Mouse (Mus musculus) adrenal gland, postnatal 25 days (tissue): Measurements from ENCODE around the gene Cdkal1. TPM values are rescaled to one million over a fixed set of nuclear protein-coding genes. Genes with fewer than 3 reads are reported as not detected.

Source experiments
- DNase-seq: peaks from one replicate; pipeline ENCODE4 v3.0.0; 2021; ENCODE audit warnings: mixed read lengths
- total RNA-seq: library from RNA; stranded (reverse); gene quantifications from 2 replicates; pipeline ENCODE4 v1.2.3, GENCODE M21; 2021

The Cdkal1 gene
- total RNA-seq, 1 experiment from 2014 or later, result 31.8 TPM

- no peak for DNase-seq
Measured at GRCm38 (mm10) chr13:29497286-29497685, 358.2 kb downstream of the Cdkal1 start.

GRCm38 (mm10) chr13:29490341-29490740, 365.1 kb downstream of the Cdkal1 start:
- no peak for DNase-seq

- no peak for DNase-seq
Measured at GRCm38 (mm10) chr13:29489476-29489875, 366.0 kb downstream of the Cdkal1 start.

GRCm38 (mm10) chr13:29486709-29487108, 368.8 kb downstream of the Cdkal1 start:
- no peak for DNase-seq

GRCm38 (mm10) chr13:29483950-29484349, 371.5 kb downstream of the Cdkal1 start:
- no peak for DNase-seq

GRCm38 (mm10) chr13:29482147-29482863, 373.2 kb downstream of the Cdkal1 start:
- DNase-seq, result no peak

GRCm38 (mm10) chr13:29476421-29476820, 379.1 kb downstream of the Cdkal1 start:
- no peak for DNase-seq

GRCm38 (mm10) chr13:29474301-29474700, 381.2 kb downstream of the Cdkal1 start:
- no peak for DNase-seq

GRCm38 (mm10) chr13:29473779-29474178, 381.7 kb downstream of the Cdkal1 start:
- DNase-seq, result no peak

- DNase-seq, result no peak
Measured at GRCm38 (mm10) chr13:29462271-29462670, 393.2 kb downstream of the Cdkal1 start.

GRCm38 (mm10) chr13:29460741-29461140, 394.7 kb downstream of the Cdkal1 start:
- DNase-seq, result no peak

- DNase-seq, result no peak
Measured at GRCm38 (mm10) chr13:29458385-29458784, 397.1 kb downstream of the Cdkal1 start.

- no peak for DNase-seq
Measured at GRCm38 (mm10) chr13:29437067-29437466, 418.4 kb downstream of the Cdkal1 start.

GRCm38 (mm10) chr13:29434726-29435125, 420.7 kb downstream of the Cdkal1 start:
- no peak for DNase-seq

- DNase-seq, result no peak
Measured at GRCm38 (mm10) chr13:29430919-29431318, 424.6 kb downstream of the Cdkal1 start.

GRCm38 (mm10) chr13:29429877-29430276, 425.6 kb downstream of the Cdkal1 start:
- DNase-seq, result no peak

GRCm38 (mm10) chr13:29429196-29429595, 426.3 kb downstream of the Cdkal1 start:
- no peak for DNase-seq

GRCm38 (mm10) chr13:29416450-29417136, 438.9 kb downstream of the Cdkal1 start:
- no peak for DNase-seq

- DNase-seq, result no peak
Measured at GRCm38 (mm10) chr13:29415967-29416366, 439.5 kb downstream of the Cdkal1 start.

- no peak for DNase-seq
Measured at GRCm38 (mm10) chr13:29414878-29415277, 440.6 kb downstream of the Cdkal1 start.

GRCm38 (mm10) chr13:29414470-29414869, 441.0 kb downstream of the Cdkal1 start:
- DNase-seq, result no peak

- no peak for DNase-seq
Measured at GRCm38 (mm10) chr13:29411176-29411575, 444.3 kb downstream of the Cdkal1 start.

GRCm38 (mm10) chr13:29407619-29408018, 447.9 kb downstream of the Cdkal1 start:
- DNase-seq, result no peak

- no peak for DNase-seq
Measured at GRCm38 (mm10) chr13:29405316-29405715, 450.2 kb downstream of the Cdkal1 start.
